Mouse (Mus musculus): Measurements from ENCODE around the gene St6galnac1.

Gene St6galnac1

GRCm38 (mm10) chr11:116775407-116775806 is at the start of gene St6galnac1:
TSS of gene St6galnac1 (minus strand) at chr11:116775507.
- TF ChIP-seq GATA4 (IDR thresholded peaks at IDR 0.05; ENCODE audit: insufficient replicate concordance, low read length), result no peak

GRCm38 (mm10) chr11:116823255-116823654 is 47.9 kb upstream of the St6galnac1 start:
- TF ChIP-seq GATA4 (IDR thresholded peaks at IDR 0.05; ENCODE audit: insufficient replicate concordance, low read length), result no peak

- TF ChIP-seq GATA4 (IDR thresholded peaks at IDR 0.05; ENCODE audit: insufficient replicate concordance, low read length), result no peak
Observed at GRCm38 (mm10) chr11:116822626-116823025, 47.3 kb upstream of the St6galnac1 start.

GRCm38 (mm10) chr11:116822215-116822614 is 46.9 kb upstream of the St6galnac1 start:
- no peak for TF ChIP-seq GATA4 (IDR thresholded peaks at IDR 0.05; ENCODE audit: insufficient replicate concordance, low read length)

GRCm38 (mm10) chr11:116821057-116821940 is 46.0 kb upstream of the St6galnac1 start:
- TF ChIP-seq GATA4 (IDR thresholded peaks at IDR 0.05; ENCODE audit: insufficient replicate concordance, low read length), result no peak

- TF ChIP-seq GATA4 (IDR thresholded peaks at IDR 0.05; ENCODE audit: insufficient replicate concordance, low read length), result no peak
Observed at GRCm38 (mm10) chr11:116819932-116820593, 44.8 kb upstream of the St6galnac1 start.

GRCm38 (mm10) chr11:116818722-116819121 is 43.4 kb upstream of the St6galnac1 start:
- TF ChIP-seq GATA4 (IDR thresholded peaks at IDR 0.05; ENCODE audit: insufficient replicate concordance, low read length), result no peak

GRCm38 (mm10) chr11:116817567-116817966 is 42.3 kb upstream of the St6galnac1 start:
- no peak for TF ChIP-seq GATA4 (IDR thresholded peaks at IDR 0.05; ENCODE audit: insufficient replicate concordance, low read length)

- no peak for TF ChIP-seq GATA4 (IDR thresholded peaks at IDR 0.05; ENCODE audit: insufficient replicate concordance, low read length)
Observed at GRCm38 (mm10) chr11:116816769-116817168, 41.5 kb upstream of the St6galnac1 start.

GRCm38 (mm10) chr11:116814884-116815415 is 39.6 kb upstream of the St6galnac1 start:
- TF ChIP-seq GATA4 (IDR thresholded peaks at IDR 0.05; ENCODE audit: insufficient replicate concordance, low read length), result no peak

GRCm38 (mm10) chr11:116814076-116814883 is 39.0 kb upstream of the St6galnac1 start:
- no peak for TF ChIP-seq GATA4 (IDR thresholded peaks at IDR 0.05; ENCODE audit: insufficient replicate concordance, low read length)

GRCm38 (mm10) chr11:116813610-116814009 is 38.3 kb upstream of the St6galnac1 start:
- no peak for TF ChIP-seq GATA4 (IDR thresholded peaks at IDR 0.05; ENCODE audit: insufficient replicate concordance, low read length)

GRCm38 (mm10) chr11:116812793-116813529 is 37.7 kb upstream of the St6galnac1 start:
- no peak for TF ChIP-seq GATA4 (IDR thresholded peaks at IDR 0.05; ENCODE audit: insufficient replicate concordance, low read length)

Data from liver, adult (tissue).